Mouse (Mus musculus) limb, embryonic 11.5 days (tissue): ENCODE measurements around the gene Tns4. TPM values are rescaled to one million over a fixed set of nuclear protein-coding genes. Genes with fewer than 3 reads are reported as not detected.

Experiments
- ATAC-seq: fragments of 200-750 bp; cut with Nextera tagmentation; 2 replicates; pipeline ENCODE4 v1.8.0; 2017; ENCODE audit warnings: low read depth; ENCODE audit not compliant: insufficient number of reproducible peaks, low FRiP score, low TSS enrichment
- DNase-seq: peaks from one replicate; pipeline ENCODE4 v3.0.0-alpha.2; 2015; ENCODE audit warnings: low spot score
- H3K27ac ChIP-seq: fragments of 300-500 bp; sonication (generic); replicated peaks from 2 replicates; pipeline ENCODE4 v1.5.1; 2014; ENCODE audit warnings: low read depth, mild to moderate bottlenecking, low read length
- H3K27me3 ChIP-seq: fragments of 300-500 bp; sonication (generic); 2 replicates; pipeline ENCODE4 v1.6.1; 2014; ENCODE audit warnings: mild to moderate bottlenecking, low read length, mixed read lengths; ENCODE audit not compliant: control insufficient read depth, insufficient read depth
- H3K36me3 ChIP-seq: fragments of 300-500 bp; sonication (generic); 2 replicates; pipeline ENCODE4 v1.6.1; 2014; ENCODE audit warnings: mild to moderate bottlenecking, low read length, moderate library complexity, mixed read lengths; ENCODE audit not compliant: control insufficient read depth, insufficient read depth
- H3K4me1 ChIP-seq: fragments of 300-500 bp; sonication (generic); 2 replicates; pipeline ENCODE4 v1.6.1; 2014; ENCODE audit warnings: low read length, mixed read lengths; ENCODE audit not compliant: control insufficient read depth, insufficient read depth
- H3K4me2 ChIP-seq: fragments of 300-500 bp; sonication (generic); 2 replicates; pipeline ENCODE4 v1.6.1; 2014; ENCODE audit warnings: low read depth, mild to moderate bottlenecking, moderate library complexity; ENCODE audit not compliant: severe bottlenecking
- H3K4me3 ChIP-seq: fragments of 300-500 bp; sonication (generic); 2 replicates; pipeline ENCODE4 v1.5.1; 2014; ENCODE audit warnings: low read depth, low read length
- H3K9ac ChIP-seq: fragments of 300-500 bp; sonication (generic); 2 replicates; pipeline ENCODE4 v1.6.1; 2014; ENCODE audit warnings: mild to moderate bottlenecking, low read length
- H3K9me3 ChIP-seq: fragments of 300-500 bp; sonication (generic); 2 replicates; pipeline ENCODE4 v1.6.1; 2016; ENCODE audit warnings: low read length; ENCODE audit not compliant: control insufficient read depth
- WGBS: fragments of 180-500 bp; shearing (Covaris S2); extraction: QIAGEN DNeasy Blood & Tissue Kit; methylation state at CpG from one replicate; pipeline ENCODE4 v1.1.7; 2014; 5-methylcytosine and 5-hydroxymethylcytosine counted together
- polyA plus RNA-seq: library from polyadenylated mRNA; unstranded; fragments of >200 nt; fragmentation: Nextera tagmentation; extraction: Ambion mirVana; gene quantifications from 2 replicates; pipeline ENCODE4 v1.2.1, GENCODE M21; 2014

Tns4 gene
- polyA plus RNA-seq, 1 experiment from 2014 or later, result 1.6 TPM

- Histone ChIP-seq H3K4me1 (peaks cover 6% of the 10 kb centered on the region; the same call in 1 of the 2 replicates), H3K9me3 (peaks cover 2% of the 10 kb centered on the region; the same call in 1 of the 2 replicates), H3K4me2 (no peak overlapping the region), H3K9ac (no peak overlapping the region), H3K4me3 (no peak overlapping the region), H3K27ac (peak overlapping the region; percentile 66), H3K36me3 (no peaks in the 10 kb centered on the region), H3K27me3 (no peaks in the 10 kb centered on the region)
- DNase-seq (no peak), ATAC-seq (no peak)
- 37% methylated on average over 5 of the region's 5 CpGs for WGBS
Observed at GRCm38 (mm10) chr11:99112700-99113099, 23.6 kb upstream of the Tns4 start.

- no peak overlapping the region for H3K4me2 ChIP-seq
- no peak overlapping the region for H3K9ac ChIP-seq
- WGBS, result 95% methylated on average over 7 of the region's 7 CpGs
- H3K36me3 ChIP-seq, result no peaks in the 10 kb centered on the region
- H3K27ac ChIP-seq, result no peak overlapping the region
- H3K9me3 ChIP-seq, result peaks cover 2% of the 10 kb centered on the region; the same call in 1 of the 2 replicates
- no peak for DNase-seq
- peaks cover 11% of the 10 kb centered on the region for H3K4me1 ChIP-seq
- ATAC-seq, result no peak
- H3K27me3 ChIP-seq, result no peaks in the 10 kb centered on the region
- H3K4me3 ChIP-seq, result no peak overlapping the region
Observed at GRCm38 (mm10) chr11:99111631-99112030, 22.5 kb upstream of the Tns4 start.

DNA sequence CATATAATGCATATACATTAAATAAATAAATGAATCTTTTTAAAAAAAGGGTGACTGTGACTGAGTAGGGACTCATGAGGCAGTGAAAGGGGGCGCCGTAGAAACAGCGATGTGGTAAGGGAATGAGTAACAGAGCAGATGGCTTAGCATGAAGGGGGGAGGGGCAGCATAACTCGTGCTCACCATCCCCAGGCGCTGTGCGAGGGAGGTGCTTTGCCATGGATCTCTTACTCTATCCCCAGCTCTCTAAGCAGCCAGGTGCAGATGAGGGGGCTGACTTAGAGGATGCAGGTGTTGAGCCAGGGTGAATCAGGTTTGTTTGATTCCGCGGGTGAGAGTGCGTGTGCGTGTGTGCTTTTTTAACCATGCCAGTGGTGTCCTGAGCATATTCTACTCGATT, 22.0 kb upstream of the Tns4 start:
- Histone ChIP-seq H3K4me1 (peaks cover 16% of the 10 kb centered on the region), H3K36me3 (no peaks in the 10 kb centered on the region), H3K9me3 (peaks cover 2% of the 10 kb centered on the region; the same call in 1 of the 2 replicates), H3K4me3 (no peak overlapping the region), H3K27me3 (no peaks in the 10 kb centered on the region), H3K27ac (no peak overlapping the region), H3K4me2 (no peak overlapping the region), H3K9ac (no peak overlapping the region)
- DNase-seq, result peak; percentile 36
- ATAC-seq, result 0 out of 2 replicates have a peak, but pooled peaks have one; percentile 33
- 75% methylated on average over 11 of the region's 11 CpGs for WGBS

GRCm38 (mm10) chr11:99110370-99111110, 21.4 kb upstream of the Tns4 start:
- WGBS, result 81% methylated on average over 15 of the region's 15 CpGs

GRCm38 (mm10) chr11:99108296-99108695, 19.2 kb upstream of the Tns4 start:
- H3K9ac ChIP-seq, result no peak overlapping the region
- no peaks in the 10 kb centered on the region for H3K36me3 ChIP-seq
- H3K4me2 ChIP-seq, result no peak overlapping the region
- H3K4me1 ChIP-seq, result peaks cover 19% of the 10 kb centered on the region
- peaks cover 2% of the 10 kb centered on the region; the same call in 1 of the 2 replicates for H3K9me3 ChIP-seq
- DNase-seq, result no peak
- no peaks in the 10 kb centered on the region for H3K27me3 ChIP-seq
- H3K4me3 ChIP-seq, result no peak overlapping the region
- no peak overlapping the region for H3K27ac ChIP-seq
- 63% methylated on average over 3 of the region's 3 CpGs for WGBS
- ATAC-seq, result no peak

More at GRCm38 (mm10) chr11:99110370-99111110, 21.4 kb upstream of the Tns4 start:
- H3K27ac ChIP-seq, result no peak overlapping the region
- H3K4me3 ChIP-seq, result no peak overlapping the region
- peak; percentile 44 for DNase-seq
- no peaks in the 10 kb centered on the region for H3K27me3 ChIP-seq
- no peaks in the 10 kb centered on the region for H3K36me3 ChIP-seq
- no peak overlapping the region for H3K4me2 ChIP-seq
- H3K4me1 ChIP-seq, result peaks cover 19% of the 10 kb centered on the region
- ATAC-seq, result no peak
- H3K9me3 ChIP-seq, result peaks cover 2% of the 10 kb centered on the region; the same call in 1 of the 2 replicates
- H3K9ac ChIP-seq, result no peak overlapping the region

DNA sequence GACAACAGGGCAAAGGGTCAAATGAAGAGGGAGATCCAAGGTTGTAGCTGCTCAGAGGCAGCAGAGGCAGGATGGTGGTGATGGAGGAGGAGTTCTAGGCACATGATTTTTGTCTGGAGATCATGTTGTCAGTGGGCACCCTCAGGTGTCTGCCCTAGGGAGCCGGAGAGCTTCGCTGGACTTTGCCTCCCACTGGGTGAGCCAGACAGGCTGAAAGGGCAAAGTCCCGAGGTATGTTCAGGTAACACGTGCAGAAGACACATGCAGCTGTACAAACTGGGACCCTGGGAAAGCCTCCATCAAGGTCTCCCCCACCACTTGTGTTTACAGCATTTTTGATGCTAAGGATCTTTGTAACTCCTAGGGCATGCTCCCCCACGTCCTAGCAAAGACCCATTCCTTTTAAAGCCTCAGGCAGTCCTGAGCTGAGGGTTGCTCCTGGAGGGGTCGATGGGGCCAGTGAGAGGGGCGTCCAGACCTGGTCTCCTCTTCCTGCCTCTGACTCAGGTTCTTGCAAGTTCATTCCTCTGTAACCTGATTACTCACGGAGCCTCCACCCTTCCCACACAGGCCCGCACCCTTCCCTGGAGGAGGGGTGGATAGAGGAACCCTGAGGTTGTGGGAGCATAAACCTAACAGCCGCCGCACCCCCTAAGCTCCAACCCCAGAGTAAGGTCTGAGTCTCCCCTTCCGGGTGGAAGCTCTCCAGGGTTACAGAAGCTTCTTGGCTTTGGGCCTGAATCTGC, 17.0 kb upstream of the Tns4 start:
- Histone ChIP-seq H3K27ac (peak overlapping the region; percentile 55), H3K4me3 (no peak overlapping the region), H3K27me3 (no peaks in the 10 kb centered on the region), H3K9me3 (peaks cover 2% of the 10 kb centered on the region; the same call in 1 of the 2 replicates), H3K36me3 (no peaks in the 10 kb centered on the region), H3K4me2 (no peak overlapping the region), H3K9ac (no peak overlapping the region), H3K4me1 (peaks cover 14% of the 10 kb centered on the region)
- WGBS, result 59% methylated on average over 12 of the region's 12 CpGs
- no peak for DNase-seq
- no peak for ATAC-seq

- ATAC-seq (no peak), DNase-seq (no peak)
- Histone ChIP-seq H3K27ac (no peak overlapping the region), H3K9ac (no peak overlapping the region), H3K36me3 (no peaks in the 10 kb centered on the region), H3K4me2 (no peak overlapping the region), H3K27me3 (no peaks in the 10 kb centered on the region), H3K4me1 (peaks cover 14% of the 10 kb centered on the region), H3K4me3 (no peak overlapping the region), H3K9me3 (no peaks in the 10 kb centered on the region)
- 58% methylated on average over 9 of the region's 9 CpGs for WGBS
Observed at GRCm38 (mm10) chr11:99104609-99105410, 15.7 kb upstream of the Tns4 start.
